Mouse (Mus musculus) MEL (cell line): Measurements from ENCODE around the gene 4921507P07Rik. TPM values are rescaled to one million over a fixed set of nuclear protein-coding genes. Genes with fewer than 3 reads are reported as not detected.
A peak's percentile ranks its signal among the peaks of the same experiment; 100 is the strongest.

Experiments
- DNase-seq: peaks from one replicate; pipeline ENCODE4 v3.0.0; 2011; ENCODE audit warnings: low read depth, low spot score
- H3K27ac ChIP-seq: 2 replicates; pipeline ENCODE4 v1.5.1; 2012; ENCODE audit warnings: low read depth, mild to moderate bottlenecking, control low read depth, low read length, moderate library complexity; ENCODE audit not compliant: control insufficient read depth
- H3K27me3 ChIP-seq, 2 experiments: fragments of 150-350 bp in 1 of 2; sonication (generic) in 1 of 2; 2 replicates each; pipeline ENCODE4 v1.6.1; 2012; ENCODE audit warnings: low read length in 2 of 2, mild to moderate bottlenecking in 2 of 2, improper control_type of control experiment in 1 of 2, moderate library complexity in 1 of 2; ENCODE audit not compliant: insufficient read depth in 2 of 2, control insufficient read depth in 1 of 2
- H3K36me3 ChIP-seq, 2 experiments: 2 replicates each; pipeline ENCODE4 v1.6.1; 2012 to 2014; ENCODE audit warnings: low read length in 2 of 2, improper control_type of control experiment in 1 of 2, inconsistent platforms in 1 of 2, mild to moderate bottlenecking in 1 of 2; ENCODE audit not compliant: insufficient read depth in 2 of 2, control insufficient read depth in 1 of 2
- H3K4me1 ChIP-seq, 2 experiments: fragments of 150-350 bp in 1 of 2; sonication (generic) in 1 of 2; 2 replicates each; pipeline ENCODE4 v1.6.1; 2012; ENCODE audit warnings: low read length in 2 of 2, improper control_type of control experiment in 1 of 2, mild to moderate bottlenecking in 1 of 2; ENCODE audit not compliant: insufficient read depth in 2 of 2, control insufficient read depth in 1 of 2
- H3K4me3 ChIP-seq, 2 experiments: fragments of 150-350 bp in 1 of 2; sonication (generic) in 1 of 2; 2 replicates each; pipeline ENCODE4 v1.5.1; 2012; ENCODE audit warnings: low read depth in 2 of 2, low read length in 2 of 2, mild to moderate bottlenecking in 2 of 2, moderate library complexity in 2 of 2, control low read depth in 1 of 2, improper control_type of control experiment in 1 of 2; ENCODE audit not compliant: control insufficient read depth in 1 of 2, insufficient read depth in 1 of 2
- H3K79me2 ChIP-seq: 2 replicates; pipeline ENCODE4 v1.6.1; 2012; ENCODE audit warnings: mild to moderate bottlenecking, low read length, moderate library complexity; ENCODE audit not compliant: control insufficient read depth, poor library complexity, insufficient read depth
- H3K9ac ChIP-seq: 2 replicates; pipeline ENCODE4 v1.6.1; 2012; ENCODE audit warnings: low read depth, mild to moderate bottlenecking, control low read depth, low read length, moderate library complexity; ENCODE audit not compliant: control insufficient read depth, poor library complexity, severe bottlenecking
- H3K9me3 ChIP-seq: fragments of 150-350 bp; sonication (generic); replicated peaks from 2 replicates; pipeline ENCODE4 v1.6.1; 2012; ENCODE audit warnings: mild to moderate bottlenecking, low read length, improper control_type of control experiment, moderate library complexity; ENCODE audit not compliant: insufficient read depth
- CHD1 ChIP-seq: IDR thresholded peaks from 2 replicates; pipeline ENCODE4 v1.6.1; 2012; ENCODE audit warnings: low read depth, mild to moderate bottlenecking, inconsistent platforms, low read length, improper control_type of control experiment
- CHD2 ChIP-seq: IDR thresholded peaks from 2 replicates; pipeline ENCODE4 v1.6.1; 2011; ENCODE audit warnings: low read length, improper control_type of control experiment
- CTCF ChIP-seq, 3 experiments: IDR thresholded peaks in 2 of 3; conservative IDR thresholded peaks in 1 of 3; 2 replicates each; pipeline ENCODE4 v1.5.1; 2011 to 2012; ENCODE audit warnings: low read length in 3 of 3, low read depth in 2 of 3, mild to moderate bottlenecking in 2 of 3, improper control_type of control experiment in 1 of 3, inconsistent platforms in 1 of 3, mixed read lengths in 1 of 3, moderate library complexity in 1 of 3; ENCODE audit not compliant: control insufficient read depth in 1 of 3, insufficient read depth in 1 of 3, poor library complexity in 1 of 3, severe bottlenecking in 1 of 3
- E2F4 ChIP-seq: IDR thresholded peaks from 2 replicates; pipeline ENCODE4 v1.6.1; 2011; ENCODE audit warnings: low read depth, low read length, improper control_type of control experiment, borderline replicate concordance
- ELF1 ChIP-seq: IDR thresholded peaks from 2 replicates; pipeline ENCODE4 v1.6.1; 2014; ENCODE audit warnings: low read depth, mild to moderate bottlenecking, inconsistent platforms, low read length, improper control_type of control experiment, moderate library complexity
- EP300 ChIP-seq, 2 experiments: IDR thresholded peaks; 2 replicates each; pipeline ENCODE4 v1.6.1; 2011; ENCODE audit warnings: improper control_type of control experiment in 2 of 2, low read length in 2 of 2, low read depth in 1 of 2, mild to moderate bottlenecking in 1 of 2
- ETS1 ChIP-seq: IDR thresholded peaks from 2 replicates; pipeline ENCODE4 v1.6.1; 2012; ENCODE audit warnings: low read depth, mild to moderate bottlenecking, inconsistent platforms, low read length, improper control_type of control experiment, moderate library complexity
- GABPA ChIP-seq: IDR thresholded peaks from 2 replicates; pipeline ENCODE4 v1.6.1; 2012; ENCODE audit warnings: low read depth, mild to moderate bottlenecking, inconsistent platforms, low read length, improper control_type of control experiment, moderate library complexity
- HCFC1 ChIP-seq: IDR thresholded peaks from 2 replicates; pipeline ENCODE4 v1.6.1; 2012; ENCODE audit warnings: low read depth, mild to moderate bottlenecking, inconsistent platforms, low read length, improper control_type of control experiment, moderate library complexity
- KAT2A ChIP-seq: conservative IDR thresholded peaks from 2 replicates; pipeline ENCODE4 v1.6.1; 2012; ENCODE audit warnings: low read depth, low read length, improper control_type of control experiment, inconsistent platforms
- MAFK ChIP-seq: IDR thresholded peaks from 2 replicates; pipeline ENCODE4 v1.6.1; 2011; ENCODE audit warnings: low read depth, mild to moderate bottlenecking, low read length, improper control_type of control experiment, borderline replicate concordance
- MAX ChIP-seq: IDR thresholded peaks from 2 replicates; pipeline ENCODE4 v1.6.1; 2011; ENCODE audit warnings: low read length, improper control_type of control experiment
- MAZ ChIP-seq: IDR thresholded peaks from 2 replicates; pipeline ENCODE4 v1.6.1; 2012; ENCODE audit warnings: low read depth, mild to moderate bottlenecking, inconsistent platforms, low read length, improper control_type of control experiment
- MXI1 ChIP-seq: IDR thresholded peaks from 2 replicates; pipeline ENCODE4 v1.6.1; 2011; ENCODE audit warnings: mild to moderate bottlenecking, low read depth, low read length, improper control_type of control experiment
- MYB ChIP-seq: IDR thresholded peaks from 2 replicates; pipeline ENCODE4 v1.6.1; 2011; ENCODE audit warnings: mild to moderate bottlenecking, low read depth, low read length, improper control_type of control experiment
- MYC ChIP-seq: IDR thresholded peaks from 2 replicates; pipeline ENCODE4 v1.6.1; 2011; ENCODE audit warnings: low read depth, mild to moderate bottlenecking, low read length, improper control_type of control experiment, moderate library complexity
- NELFE ChIP-seq: IDR thresholded peaks from 2 replicates; pipeline ENCODE4 v1.6.1; 2011; ENCODE audit warnings: low read depth, low read length, improper control_type of control experiment
- NRF1 ChIP-seq: IDR thresholded peaks from 2 replicates; pipeline ENCODE4 v1.6.1; 2014; ENCODE audit warnings: low read depth, mild to moderate bottlenecking, inconsistent platforms, low read length, improper control_type of control experiment, moderate library complexity; ENCODE audit not compliant: poor library complexity, insufficient read depth, severe bottlenecking
- POLR2A ChIP-seq, 2 experiments: IDR thresholded peaks; 2 replicates each; pipeline ENCODE4 v1.6.1; 2011 to 2012; ENCODE audit warnings: low read length in 2 of 2, mild to moderate bottlenecking in 2 of 2, control low read depth in 1 of 2, improper control_type of control experiment in 1 of 2, low read depth in 1 of 2, moderate library complexity in 1 of 2; ENCODE audit not compliant: control insufficient read depth in 1 of 2, insufficient read depth in 1 of 2, poor library complexity in 1 of 2
- POLR2AphosphoS2 ChIP-seq: IDR thresholded peaks from 2 replicates; pipeline ENCODE4 v1.6.1; 2011; ENCODE audit warnings: low read length, improper control_type of control experiment
- POLR2AphosphoS5 ChIP-seq: IDR thresholded peaks from 2 replicates; pipeline ENCODE4 v1.6.1; 2012; ENCODE audit warnings: low read depth, borderline replicate concordance, mild to moderate bottlenecking, inconsistent platforms, low read length, moderate library complexity, mixed read lengths
- RAD21 ChIP-seq: IDR thresholded peaks from 2 replicates; pipeline ENCODE4 v1.6.1; 2011; ENCODE audit warnings: mild to moderate bottlenecking, low read depth, low read length, improper control_type of control experiment
- RCOR1 ChIP-seq: IDR thresholded peaks from 2 replicates; pipeline ENCODE4 v1.6.1; 2012; ENCODE audit warnings: low read depth, mild to moderate bottlenecking, inconsistent platforms, low read length, improper control_type of control experiment
- SMC3 ChIP-seq: IDR thresholded peaks from 2 replicates; pipeline ENCODE4 v1.6.1; 2011; ENCODE audit warnings: low read depth, low read length, improper control_type of control experiment
- TAL1 ChIP-seq: IDR thresholded peaks from 2 replicates; pipeline ENCODE4 v1.6.1; 2012; ENCODE audit warnings: mild to moderate bottlenecking, inconsistent platforms, low read length, moderate library complexity, mixed read lengths
- TBP ChIP-seq: IDR thresholded peaks from 2 replicates; pipeline ENCODE4 v1.8.0; 2011; ENCODE audit warnings: low read depth, low read length, improper control_type of control experiment
- TCF12 ChIP-seq: IDR thresholded peaks from 2 replicates; pipeline ENCODE4 v1.6.1; 2014; ENCODE audit warnings: low read depth, mild to moderate bottlenecking, inconsistent platforms, low read length, improper control_type of control experiment, moderate library complexity
- UBTF ChIP-seq: IDR thresholded peaks from 2 replicates; pipeline ENCODE4 v1.6.1; 2012; ENCODE audit warnings: low read depth, mild to moderate bottlenecking, inconsistent platforms, low read length, improper control_type of control experiment, moderate library complexity, borderline replicate concordance; ENCODE audit not compliant: insufficient read depth
- USF1 ChIP-seq: IDR thresholded peaks from 2 replicates; pipeline ENCODE4 v1.6.1; 2014; ENCODE audit warnings: low read depth, mild to moderate bottlenecking, inconsistent platforms, low read length, improper control_type of control experiment, moderate library complexity
- USF2 ChIP-seq, 2 experiments: IDR thresholded peaks; 2 replicates each; pipeline ENCODE4 v1.6.1; 2011 to 2012; ENCODE audit warnings: improper control_type of control experiment in 2 of 2, low read length in 2 of 2, borderline replicate concordance in 1 of 2, inconsistent platforms in 1 of 2, low read depth in 1 of 2, mild to moderate bottlenecking in 1 of 2; ENCODE audit not compliant: insufficient read depth in 1 of 2
- ZC3H11A ChIP-seq: IDR thresholded peaks from 2 replicates; pipeline ENCODE4 v1.6.1; 2012; ENCODE audit warnings: low read depth, mild to moderate bottlenecking, inconsistent platforms, low read length, improper control_type of control experiment
- ZMIZ1 ChIP-seq: IDR thresholded peaks from 2 replicates; pipeline ENCODE4 v1.6.1; 2012; ENCODE audit warnings: low read depth, mild to moderate bottlenecking, inconsistent platforms, low read length, improper control_type of control experiment, moderate library complexity
- ZNF384 ChIP-seq: IDR thresholded peaks from 2 replicates; pipeline ENCODE4 v1.6.1; 2012; ENCODE audit warnings: low read depth, mild to moderate bottlenecking, inconsistent platforms, low read length, improper control_type of control experiment
- polyA plus RNA-seq, 2 experiments: library from polyadenylated mRNA; stranded (reverse) in 1 of 2; unstranded in 1 of 2; fragments of >175 nt in 1 of 2; fragments of >200 nt in 1 of 2; gene quantifications; 2 replicates each; pipeline versions ENCODE4 v1.2.1 to v1.2.4; 2012; ENCODE audit warnings: low replicate concordance in 2 of 2, low read depth in 1 of 2; ENCODE audit not compliant: insufficient read length in 2 of 2, insufficient read depth in 1 of 2, missing spikeins in 1 of 2
- total RNA-seq: library from RNA; depleted of rRNA; stranded (reverse); fragments of 300-350 nt; gene quantifications from 2 replicates; pipeline ENCODE4 v1.2.3, GENCODE M21; 2012

The 4921507P07Rik gene
- total and polyA plus RNA-seq, 3 experiments = 0.89 to 1.5 TPM; not detected in 1

GRCm38 (mm10) chr6:50526597-50527024, 69.8 kb downstream of the 4921507P07Rik start:
- H3K9me3 ChIP-seq = no peaks in the 10 kb centered on the region
- H3K9ac ChIP-seq = no peak overlapping the region
- no peaks in the 10 kb centered on the region for H3K27me3 ChIP-seq
- H3K36me3 ChIP-seq = peaks cover 0 to 2% of the 10 kb centered on the region in 2 experiments; a peak in 1 of 4 replicates
- H3K4me1 ChIP-seq = no peaks in the 10 kb centered on the region; a peak in 1 of 4 replicates
- TF ChIP-seq SMC3 (peak; percentile 94), POLR2AphosphoS5 (no peak), USF1 (no peak), POLR2AphosphoS2 (no peak), TAL1 (no peak), HCFC1 (no peak), KAT2A (no peak), MAFK (no peak), ZMIZ1 (no peak), ZNF384 (peak; percentile 72), RAD21 (peak; percentile 75), RCOR1 (no peak), ELF1 (no peak), MYB (no peak), UBTF (no peak), POLR2A (IDR thresholded peaks at IDR 0.05; ENCODE audit: control insufficient read depth in 1 of 2, insufficient read depth in 1 of 2, low read depth in 1 of 2, low read length in 2 of 2, poor library complexity in 1 of 2) (no peak), TBP (no peak), NELFE (no peak), CHD2 (no peak), USF2 (IDR thresholded peaks at IDR 0.05; ENCODE audit: borderline replicate concordance in 1 of 2, insufficient read depth in 1 of 2, low read depth in 1 of 2, low read length in 2 of 2) (no peak), MYC (no peak), EP300 (IDR thresholded peaks at IDR 0.05; ENCODE audit: low read depth in 1 of 2, low read length in 2 of 2) (no peak), MAZ (no peak), ETS1 (no peak), CTCF (IDR thresholded peaks at IDR 0.05 in 2 of 3, conservative IDR thresholded peaks at IDR 0.05 in 1 of 3; ENCODE audit: control insufficient read depth in 1 of 3, insufficient read depth in 1 of 3, low read depth in 2 of 3, low read length in 3 of 3, poor library complexity in 1 of 3, severe bottlenecking in 1 of 3) (peak; percentile 56 to 91 (median 87)), MXI1 (no peak), CHD1 (no peak), ZC3H11A (peak; percentile 82), MAX (no peak), GABPA (no peak), NRF1 (no peak), TCF12 (no peak), E2F4 (no peak)
- no peaks in the 10 kb centered on the region for H3K79me2 ChIP-seq
- H3K27ac ChIP-seq = no peak overlapping the region
- peak; percentile 72 for DNase-seq
- no peak overlapping the region for H3K4me3 ChIP-seq
